Mouse (Mus musculus) left cerebral cortex, adult 11 months (tissue): ENCODE data around the gene Mfsd4b5.
"Not testable (repeated sequence)": the region's sequence is repeated elsewhere in the genome, so short reads cannot be mapped to it uniquely, and the experiment has no call there.

Experiments used
- DNase-seq: peaks from one replicate; pipeline ENCODE4 v3.0.0; 2022; ENCODE audit warnings: low spot score

Gene Mfsd4b5

GRCm38 (mm10) chr10:39986466-39986865 lies at the start of gene Mfsd4b5:
TSS of gene Mfsd4b5 (minus strand) at chr10:39986646.
- DNase-seq: no peak

GRCm38 (mm10) chr10:40034956-40035355 lies 48.5 kb upstream of the Mfsd4b5 start:
- no peak for DNase-seq

GRCm38 (mm10) chr10:40032897-40033296 lies 46.5 kb upstream of the Mfsd4b5 start:
- no peak for DNase-seq

GRCm38 (mm10) chr10:40030716-40031115 lies 44.3 kb upstream of the Mfsd4b5 start:
- no peak for DNase-seq

GRCm38 (mm10) chr10:40029610-40030009 lies 43.2 kb upstream of the Mfsd4b5 start:
- no peak for DNase-seq

- DNase-seq: no peak
Observed at GRCm38 (mm10) chr10:40028091-40028490, 41.6 kb upstream of the Mfsd4b5 start.

GRCm38 (mm10) chr10:40026546-40026945 lies 40.1 kb upstream of the Mfsd4b5 start:
- no peak for DNase-seq

GRCm38 (mm10) chr10:40025560-40025959 lies 39.1 kb upstream of the Mfsd4b5 start:
- DNase-seq: no peak

- peak; percentile 87 for DNase-seq
Observed at GRCm38 (mm10) chr10:40024554-40025428, 38.3 kb upstream of the Mfsd4b5 start, which contains the start of gene Mfsd4b1. TSS of gene Mfsd4b1 (minus strand) at chr10:40025268.

- DNase-seq: no peak
Observed at GRCm38 (mm10) chr10:40020401-40020800, 34.0 kb upstream of the Mfsd4b5 start.

- DNase-seq: no peak
Observed at GRCm38 (mm10) chr10:40019492-40019891, 33.0 kb upstream of the Mfsd4b5 start.

- DNase-seq: no peak
Observed at GRCm38 (mm10) chr10:40018261-40018860, 31.9 kb upstream of the Mfsd4b5 start.

GRCm38 (mm10) chr10:40009591-40009990 lies 23.1 kb upstream of the Mfsd4b5 start:
- no peak for DNase-seq

GRCm38 (mm10) chr10:40008847-40009246 lies 22.4 kb upstream of the Mfsd4b5 start:
- DNase-seq: not testable (repeated sequence)

GRCm38 (mm10) chr10:40007953-40008352 lies 21.5 kb upstream of the Mfsd4b5 start:
- no peak for DNase-seq

- no peak for DNase-seq
Observed at GRCm38 (mm10) chr10:40006963-40007362, 20.5 kb upstream of the Mfsd4b5 start.

- DNase-seq: no peak
Observed at GRCm38 (mm10) chr10:40000746-40001145, 14.3 kb upstream of the Mfsd4b5 start.

GRCm38 (mm10) chr10:39991155-39991554 lies 4.7 kb upstream of the Mfsd4b5 start:
- DNase-seq: no peak

- no peak for DNase-seq
Observed at GRCm38 (mm10) chr10:39982604-39983003, 3.8 kb downstream of the Mfsd4b5 start.

- no peak for DNase-seq
Observed at GRCm38 (mm10) chr10:39978231-39978630, 8.2 kb downstream of the Mfsd4b5 start.

GRCm38 (mm10) chr10:39977346-39977745 lies 9.1 kb downstream of the Mfsd4b5 start:
- no peak for DNase-seq

GRCm38 (mm10) chr10:39975771-39976170 lies 10.7 kb downstream of the Mfsd4b5 start:
- DNase-seq: no peak

GRCm38 (mm10) chr10:39974982-39975381 lies 11.5 kb downstream of the Mfsd4b5 start:
- DNase-seq: no peak
